Mouse (Mus musculus): ENCODE data around the gene Pcna. TPM values are rescaled to one million over a fixed set of nuclear protein-coding genes. Genes with fewer than 3 reads are reported as not detected.

Pcna gene
- polyA plus RNA-seq, 1 experiment = 38.2 TPM

DNA sequence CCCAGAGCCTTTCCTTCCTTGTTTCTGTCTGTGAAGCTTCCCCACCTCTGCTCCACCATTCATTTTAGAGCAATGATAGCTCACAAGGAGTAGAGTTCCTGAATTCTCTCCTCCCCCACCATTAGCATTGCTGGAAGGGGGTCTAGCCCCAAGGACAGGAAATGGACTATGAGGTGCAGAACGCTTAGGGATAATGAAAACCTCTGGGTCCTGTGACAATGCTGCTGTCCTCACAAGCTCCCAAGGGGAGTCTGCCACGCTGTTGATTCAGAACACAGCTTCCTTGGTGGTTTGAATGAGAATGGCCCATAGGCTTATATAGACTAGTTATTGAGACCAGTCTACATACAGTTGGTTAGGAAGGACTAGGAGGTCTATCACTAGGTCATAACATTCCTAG is 17.8 kb downstream of the Pcna start:
- no peak for DNase-seq
- TF ChIP-seq CTCF (conservative IDR thresholded peaks at IDR 0.05; ENCODE audit: insufficient read depth, insufficient read length, low read depth, low read length) (no peak), POLR2A (IDR thresholded peaks at IDR 0.05; ENCODE audit: low read depth, low read length) (no peak)
- Histone ChIP-seq H3K27me3 (replicated peaks; ENCODE audit: control insufficient read depth, insufficient read depth, low read length) (no peaks in the 10 kb centered on the region), H3K4me3 (ENCODE audit: insufficient read depth, low read depth, low read length) (no peak overlapping the region), H3K36me3 (ENCODE audit: control insufficient read depth, insufficient read depth, low read length) (no peaks in the 10 kb centered on the region), H3K27ac (ENCODE audit: insufficient read depth, low read depth, low read length) (no peak overlapping the region), H3K4me1 (ENCODE audit: control insufficient read depth, insufficient read depth, low read length) (peaks cover 12% of the 10 kb centered on the region; the same call in 1 of the 2 replicates)
- 73% methylated on average over 2 of the region's 2 CpGs for WGBS

- H3K27me3 ChIP-seq (replicated peaks; ENCODE audit: control insufficient read depth, insufficient read depth, low read length) = no peaks in the 10 kb centered on the region
- peaks cover 12% of the 10 kb centered on the region; the same call in 1 of the 2 replicates for H3K4me1 ChIP-seq (ENCODE audit: control insufficient read depth, insufficient read depth, low read length)
- H3K27ac ChIP-seq (ENCODE audit: insufficient read depth, low read depth, low read length) = no peak overlapping the region
- WGBS = 31% methylated on average over 16 of the region's 16 CpGs
- TF ChIP-seq POLR2A (IDR thresholded peaks at IDR 0.05; ENCODE audit: low read depth, low read length) (no peak), CTCF (conservative IDR thresholded peaks at IDR 0.05; ENCODE audit: insufficient read depth, insufficient read length, low read depth, low read length) (no peak)
- H3K36me3 ChIP-seq (ENCODE audit: control insufficient read depth, insufficient read depth, low read length) = no peaks in the 10 kb centered on the region
- DNase-seq = peak; percentile 75
- no peak overlapping the region for H3K4me3 ChIP-seq (ENCODE audit: insufficient read depth, low read depth, low read length)
These were observed 18.9 kb downstream of the Pcna start for GRCm38 (mm10) chr2:132233985-132234765.

- no peak overlapping the region for H3K4me3 ChIP-seq (ENCODE audit: insufficient read depth, low read depth, low read length)
- H3K27ac ChIP-seq (ENCODE audit: insufficient read depth, low read depth, low read length) = no peak overlapping the region
- H3K27me3 ChIP-seq (replicated peaks; ENCODE audit: control insufficient read depth, insufficient read depth, low read length) = peaks cover 2% of the 10 kb centered on the region; the same call in 1 of the 2 replicates
- 93% methylated on average over 3 of the region's 3 CpGs for WGBS
- no peak for TF ChIP-seq CTCF (conservative IDR thresholded peaks at IDR 0.05; ENCODE audit: insufficient read depth, insufficient read length, low read depth, low read length)
- TF ChIP-seq POLR2A (IDR thresholded peaks at IDR 0.05; ENCODE audit: low read depth, low read length) = no peak
- no peaks in the 10 kb centered on the region for H3K36me3 ChIP-seq (ENCODE audit: control insufficient read depth, insufficient read depth, low read length)
- DNase-seq = no peak
- peaks cover 12% of the 10 kb centered on the region; the same call in 1 of the 2 replicates for H3K4me1 ChIP-seq (ENCODE audit: control insufficient read depth, insufficient read depth, low read length)
These were observed 20.6 kb downstream of the Pcna start for GRCm38 (mm10) chr2:132232413-132232945.

DNA sequence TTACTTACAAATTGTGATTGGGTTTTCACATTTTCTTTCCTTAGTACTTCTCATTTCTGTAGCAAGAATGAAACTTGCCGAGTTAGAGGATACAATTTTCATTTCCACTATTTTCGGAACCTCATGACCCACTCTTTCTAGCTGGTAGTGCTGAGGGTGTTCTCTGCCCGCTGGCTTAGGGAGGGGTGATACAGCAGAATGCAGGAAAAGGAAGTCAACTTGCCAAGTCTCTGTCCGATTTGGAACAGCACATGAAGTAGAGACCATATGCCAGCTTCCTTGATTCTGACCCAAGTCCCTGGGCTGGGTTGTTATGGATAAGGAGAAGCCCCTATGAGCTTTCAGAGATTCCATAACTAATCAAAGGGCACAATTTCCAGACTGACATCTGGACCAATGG is 28.8 kb downstream of the Pcna start:
- Histone ChIP-seq H3K27ac (ENCODE audit: insufficient read depth, low read depth, low read length) (no peak overlapping the region), H3K36me3 (ENCODE audit: control insufficient read depth, insufficient read depth, low read length) (no peaks in the 10 kb centered on the region), H3K27me3 (replicated peaks; ENCODE audit: control insufficient read depth, insufficient read depth, low read length) (peaks cover 2% of the 10 kb centered on the region; the same call in 1 of the 2 replicates), H3K4me1 (ENCODE audit: control insufficient read depth, insufficient read depth, low read length) (no peaks in the 10 kb centered on the region), H3K4me3 (ENCODE audit: insufficient read depth, low read depth, low read length) (no peak overlapping the region)
- no peak for DNase-seq
- TF ChIP-seq POLR2A (IDR thresholded peaks at IDR 0.05; ENCODE audit: low read depth, low read length) = no peak
- no peak for TF ChIP-seq CTCF (conservative IDR thresholded peaks at IDR 0.05; ENCODE audit: insufficient read depth, insufficient read length, low read depth, low read length)
- WGBS = 83% methylated on average over 4 of the region's 4 CpGs

DNA sequence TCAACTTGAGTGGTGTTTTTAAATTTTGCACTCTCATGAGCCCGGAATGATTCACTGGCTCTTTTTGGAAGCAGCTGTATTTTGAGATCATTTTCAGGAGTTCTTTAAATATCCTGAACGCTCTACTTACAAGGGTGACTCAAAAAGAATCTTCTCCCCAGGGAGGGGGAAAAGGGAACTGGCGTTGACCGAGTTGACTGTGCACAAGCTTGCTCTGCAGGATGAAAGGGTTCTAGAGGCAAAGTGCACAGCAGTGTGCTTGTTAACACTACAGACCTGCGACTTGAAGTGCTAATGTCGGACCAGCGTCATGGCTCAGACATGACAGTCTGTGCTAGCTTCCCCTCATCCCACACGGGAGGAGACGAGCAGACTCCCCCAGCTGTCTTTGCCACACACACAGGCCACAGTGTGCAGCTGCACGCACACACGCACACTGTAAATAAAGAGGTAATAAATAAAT is 31.5 kb downstream of the Pcna start:
- Histone ChIP-seq H3K4me1 (ENCODE audit: control insufficient read depth, insufficient read depth, low read length) (no peaks in the 10 kb centered on the region), H3K27ac (ENCODE audit: insufficient read depth, low read depth, low read length) (no peak overlapping the region), H3K36me3 (ENCODE audit: control insufficient read depth, insufficient read depth, low read length) (no peaks in the 10 kb centered on the region), H3K27me3 (replicated peaks; ENCODE audit: control insufficient read depth, insufficient read depth, low read length) (no peaks in the 10 kb centered on the region), H3K4me3 (ENCODE audit: insufficient read depth, low read depth, low read length) (no peak overlapping the region)
- DNase-seq = peak; percentile 8
- 56% methylated on average over 11 of the region's 11 CpGs for WGBS
- no peak for TF ChIP-seq CTCF (conservative IDR thresholded peaks at IDR 0.05; ENCODE audit: insufficient read depth, insufficient read length, low read depth, low read length)
- no peak for TF ChIP-seq POLR2A (IDR thresholded peaks at IDR 0.05; ENCODE audit: low read depth, low read length)

DNA sequence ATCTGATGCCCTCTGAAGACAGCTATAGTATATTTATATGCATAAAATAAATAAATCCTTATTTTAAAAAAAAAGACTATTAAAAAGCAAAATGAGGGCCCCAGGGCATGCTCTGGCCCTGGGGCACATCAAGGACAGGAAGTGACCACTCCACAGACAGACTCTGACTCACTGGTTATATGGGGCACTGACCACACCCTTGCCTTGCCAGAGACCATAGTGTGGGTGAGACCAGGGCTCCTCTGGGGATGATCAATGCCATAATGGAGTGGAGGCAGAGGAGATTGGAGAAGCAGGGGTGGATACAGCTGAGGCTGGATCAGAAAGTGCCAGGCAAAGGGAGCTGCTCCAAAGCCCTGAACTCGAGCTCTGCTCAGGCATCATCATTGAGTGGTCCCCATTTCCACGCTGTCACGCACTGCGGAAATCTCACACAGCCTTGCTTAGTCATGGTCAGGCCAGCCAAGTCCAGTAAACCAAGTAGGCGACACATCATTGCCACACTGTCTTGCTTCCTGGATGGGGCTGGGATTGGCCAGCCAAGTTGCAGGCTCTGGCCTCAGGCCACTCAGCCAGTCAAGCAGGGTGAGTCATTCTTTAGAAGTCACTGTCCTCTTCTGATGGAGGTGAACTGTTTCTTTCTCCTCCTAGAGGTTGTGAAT is 41.0 kb downstream of the Pcna start:
- H3K4me1 ChIP-seq (ENCODE audit: control insufficient read depth, insufficient read depth, low read length) = no peaks in the 10 kb centered on the region
- H3K36me3 ChIP-seq (ENCODE audit: control insufficient read depth, insufficient read depth, low read length) = no peaks in the 10 kb centered on the region
- peak; percentile 19 for DNase-seq
- no peaks in the 10 kb centered on the region for H3K27me3 ChIP-seq (replicated peaks; ENCODE audit: control insufficient read depth, insufficient read depth, low read length)
- 83% methylated on average over 5 of the region's 5 CpGs for whole genome bisulfite sequencing
- no peak for TF ChIP-seq CTCF (conservative IDR thresholded peaks at IDR 0.05; ENCODE audit: insufficient read depth, insufficient read length, low read depth, low read length)
- no peak for TF ChIP-seq POLR2A (IDR thresholded peaks at IDR 0.05; ENCODE audit: low read depth, low read length)
- no peak overlapping the region for H3K4me3 ChIP-seq (ENCODE audit: insufficient read depth, low read depth, low read length)
- no peak overlapping the region for H3K27ac ChIP-seq (ENCODE audit: insufficient read depth, low read depth, low read length)

- Histone ChIP-seq H3K36me3 (ENCODE audit: control insufficient read depth, insufficient read depth, low read length) (no peaks in the 10 kb centered on the region), H3K4me1 (ENCODE audit: control insufficient read depth, insufficient read depth, low read length) (no peaks in the 10 kb centered on the region), H3K27ac (ENCODE audit: insufficient read depth, low read depth, low read length) (no peak overlapping the region), H3K27me3 (replicated peaks; ENCODE audit: control insufficient read depth, insufficient read depth, low read length) (no peaks in the 10 kb centered on the region), H3K4me3 (ENCODE audit: insufficient read depth, low read depth, low read length) (no peak overlapping the region)
- TF ChIP-seq CTCF (conservative IDR thresholded peaks at IDR 0.05; ENCODE audit: insufficient read depth, insufficient read length, low read depth, low read length) (no peak), POLR2A (IDR thresholded peaks at IDR 0.05; ENCODE audit: low read depth, low read length) (no peak)
- 86% methylated on average over 9 of the region's 9 CpGs for WGBS
- DNase-seq = no peak
These were observed 42.3 kb downstream of the Pcna start for GRCm38 (mm10) chr2:132210806-132211312.

Data from kidney, adult 2 months (tissue).